Mouse (Mus musculus): ENCODE data around the gene Dhh. TPM values are rescaled to one million over a fixed set of nuclear protein-coding genes. Genes with fewer than 3 reads are reported as not detected.

The Dhh gene
- polyA plus RNA-seq, 1 experiment from 2014 or later = 1.7 TPM

DNA sequence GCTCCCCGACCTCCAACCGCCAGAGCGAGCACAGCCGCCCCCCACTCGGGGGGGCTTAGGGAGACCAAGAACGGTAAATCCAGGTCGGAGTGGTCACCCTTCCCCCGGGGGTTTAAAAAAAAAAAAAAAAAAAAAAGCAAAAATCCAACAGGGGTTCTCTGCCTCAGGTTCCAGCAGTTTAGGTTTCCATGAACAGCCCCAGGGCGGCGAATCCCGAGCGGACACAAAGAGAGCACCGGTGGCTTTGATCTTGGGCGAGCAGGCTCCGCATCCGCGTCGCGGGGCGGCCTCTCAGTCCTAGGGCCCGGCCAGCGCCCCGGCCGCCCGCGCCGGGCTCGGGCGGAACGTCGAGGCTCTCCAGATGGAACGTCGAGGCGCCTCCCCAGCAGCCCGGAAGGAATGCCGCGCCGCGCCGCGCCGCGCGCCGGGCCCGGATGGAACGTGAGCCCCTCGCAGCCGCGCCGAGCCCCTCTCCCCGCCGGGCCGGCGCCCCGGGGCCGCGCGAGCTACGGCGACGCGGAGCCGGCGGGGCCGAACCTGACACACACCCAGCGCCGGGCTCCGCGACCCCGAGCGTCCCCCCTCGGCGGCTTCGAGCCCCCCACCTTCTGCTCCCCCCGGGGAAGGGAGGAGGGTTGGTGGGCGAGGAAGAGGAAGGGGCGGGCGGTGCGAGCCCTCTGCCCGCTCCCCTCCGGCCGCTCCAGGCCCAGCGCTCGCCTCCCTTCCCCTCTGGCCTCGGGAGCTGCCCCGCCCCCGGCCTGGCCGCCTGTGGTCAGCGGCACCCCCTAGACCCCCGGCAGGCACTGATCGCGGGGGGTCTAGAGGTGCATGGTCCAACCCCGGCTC, 27.0 kb downstream of the Dhh start, which contains the start of gene Kmt2d:
Kmt2d (minus strand) TSS at position 135 of the 846 bp plus-strand sequence.
- Histone ChIP-seq H3K9ac (peak within 1 kb of the TSS; percentile 100), H3K27me3 (no peaks in the 10 kb centered on the region), H3K4me2 (replicated peaks) (peak within 1 kb of the TSS; percentile 88), H3K4me3 (replicated peaks) (peak within 1 kb of the TSS; percentile 99), H3K9me3 (replicated peaks) (no peaks in the 10 kb centered on the region), H3K36me3 (peaks cover 7% of the 10 kb centered on the region), H3K4me1 (peaks cover 40% of the 10 kb centered on the region), H3K27ac (replicated peaks) (peak within 1 kb of the TSS; percentile 99)
- peak; percentile 77 for ATAC-seq (ENCODE audit: insufficient number of reproducible peaks, low FRiP score, low TSS enrichment, low read depth)
- WGBS = under 1% methylated on average over 90 of the region's 94 CpGs

DNA sequence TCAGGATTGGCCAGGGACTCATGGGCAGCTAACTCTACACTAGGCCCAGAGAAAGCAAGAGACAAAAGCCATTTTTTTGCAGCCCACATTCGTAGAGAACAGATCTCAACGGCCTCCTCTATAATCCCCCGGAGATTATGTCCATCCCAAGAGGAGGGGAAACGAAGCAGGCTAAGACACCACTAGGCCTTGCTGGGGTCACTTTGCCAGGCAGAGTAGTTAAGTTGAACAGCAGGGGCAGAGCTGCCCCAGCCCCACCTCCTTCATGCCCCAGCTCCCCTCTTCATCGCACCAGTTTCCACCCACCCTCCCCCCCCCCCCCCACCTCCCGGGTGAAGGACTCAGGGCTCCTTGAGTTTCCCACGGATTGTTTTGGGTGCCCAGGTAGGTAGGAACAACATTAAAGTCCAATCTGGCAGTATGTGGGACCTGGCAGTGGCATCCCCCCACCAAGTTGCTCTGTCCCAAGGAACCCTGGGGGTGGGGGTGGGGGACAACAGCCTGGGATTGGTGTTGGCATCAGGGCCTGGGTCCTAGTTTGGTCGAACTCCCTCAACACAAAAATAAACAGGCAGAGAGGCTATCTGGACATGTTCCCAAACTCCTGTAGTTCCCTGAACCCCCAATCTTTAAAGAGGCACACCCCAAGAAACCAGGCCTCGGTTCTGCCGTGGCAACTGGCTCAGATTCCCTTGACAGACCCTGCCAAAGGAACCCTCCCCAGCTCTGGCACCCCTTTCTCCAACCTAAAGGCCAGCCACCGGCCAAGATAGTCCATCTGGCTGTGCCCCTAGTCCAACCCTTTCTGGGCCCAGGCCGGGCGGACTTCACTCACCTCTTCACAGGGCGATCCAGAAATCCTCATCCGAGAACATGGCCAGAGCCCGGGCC, 27.9 kb downstream of the Dhh start:
- Histone ChIP-seq H3K4me1 (peaks cover 40% of the 10 kb centered on the region), H3K27me3 (no peaks in the 10 kb centered on the region), H3K9ac (peak overlapping the region; percentile 100), H3K4me3 (replicated peaks) (peak overlapping the region; percentile 99), H3K27ac (replicated peaks) (peak overlapping the region; percentile 99), H3K9me3 (replicated peaks) (no peaks in the 10 kb centered on the region), H3K36me3 (peaks cover 16% of the 10 kb centered on the region), H3K4me2 (replicated peaks) (peak overlapping the region; percentile 88)
- under 1% methylated on average over 16 of the region's 16 CpGs for WGBS
- ATAC-seq (ENCODE audit: insufficient number of reproducible peaks, low FRiP score, low TSS enrichment, low read depth) = no peak

DNA sequence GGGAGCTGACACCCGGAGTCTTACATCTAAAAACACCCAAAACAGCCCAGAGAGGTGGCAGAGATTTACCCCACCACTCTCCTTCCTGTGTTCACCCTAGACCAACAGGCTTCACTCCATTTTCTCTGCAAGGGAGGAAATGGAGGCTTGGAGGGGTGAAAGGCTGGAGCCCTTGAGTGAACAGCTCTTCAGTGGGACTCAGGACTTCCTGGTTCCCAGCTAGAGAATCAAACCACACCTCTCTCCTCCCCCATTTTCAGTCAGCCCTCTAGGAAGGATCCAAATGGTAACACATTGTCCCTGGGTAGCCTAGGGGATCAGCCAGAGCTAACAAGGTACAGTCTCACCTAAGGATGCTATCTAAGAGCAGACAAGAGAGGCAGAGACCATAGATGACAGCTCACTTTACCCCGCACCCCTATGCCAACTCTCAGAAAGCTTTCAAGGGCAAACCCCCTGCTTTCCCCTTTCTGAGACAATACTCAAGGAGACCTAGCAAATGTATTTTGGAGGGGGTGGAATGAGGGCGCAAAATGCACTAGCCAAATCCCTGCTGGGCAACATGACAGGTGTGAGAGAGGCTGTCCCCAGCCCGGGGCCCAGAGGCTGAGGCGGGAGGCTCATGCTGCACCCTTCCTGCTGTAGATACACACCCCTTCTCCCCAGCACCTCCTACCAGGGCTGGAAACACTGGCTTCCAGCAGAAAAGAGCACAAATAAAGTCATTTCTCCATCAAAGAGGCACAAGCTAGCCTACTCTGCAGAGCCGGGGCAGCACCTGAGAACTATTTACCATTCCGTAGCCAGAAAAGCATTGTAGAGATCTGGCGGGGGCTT, 28.8 kb downstream of the Dhh start:
- Histone ChIP-seq H3K4me1 (peaks cover 40% of the 10 kb centered on the region), H3K27me3 (no peaks in the 10 kb centered on the region), H3K9me3 (replicated peaks) (no peaks in the 10 kb centered on the region), H3K27ac (replicated peaks) (peak overlapping the region; percentile 72), H3K4me2 (replicated peaks) (peak overlapping the region; percentile 88), H3K4me3 (replicated peaks) (peak overlapping the region; percentile 99), H3K9ac (peak overlapping the region; percentile 100), H3K36me3 (peaks cover 25% of the 10 kb centered on the region)
- no peak for ATAC-seq (ENCODE audit: insufficient number of reproducible peaks, low FRiP score, low TSS enrichment, low read depth)
- 9% methylated on average over 8 of the region's 8 CpGs for WGBS

- Histone ChIP-seq H3K4me3 (replicated peaks) (peak overlapping the region; percentile 99), H3K4me1 (peaks cover 40% of the 10 kb centered on the region), H3K27me3 (no peaks in the 10 kb centered on the region), H3K9me3 (replicated peaks) (no peaks in the 10 kb centered on the region), H3K9ac (peak overlapping the region; percentile 100; the same call in 1 of the 2 replicates), H3K27ac (replicated peaks) (peak overlapping the region; percentile 72), H3K4me2 (replicated peaks) (peak overlapping the region; percentile 88), H3K36me3 (peaks cover 35% of the 10 kb centered on the region)
- 29% methylated on average over 11 of the region's 11 CpGs for WGBS
- no peak for ATAC-seq (ENCODE audit: insufficient number of reproducible peaks, low FRiP score, low TSS enrichment, low read depth)
These were observed 29.8 kb downstream of the Dhh start for GRCm38 (mm10) chr15:98868346-98869063.

- H3K36me3 ChIP-seq = peaks cover 47% of the 10 kb centered on the region
- H3K4me2 ChIP-seq (replicated peaks) = peak overlapping the region; percentile 88
- peak overlapping the region; percentile 72; the same call in 1 of the 2 replicates for H3K27ac ChIP-seq (replicated peaks)
- no peaks in the 10 kb centered on the region for H3K9me3 ChIP-seq (replicated peaks)
- ATAC-seq (ENCODE audit: insufficient number of reproducible peaks, low FRiP score, low TSS enrichment, low read depth) = no peak
- 0 out of 2 replicates have a peak overlapping the region, but pooled peaks have one; percentile 3 for H3K9ac ChIP-seq
- peaks cover 33% of the 10 kb centered on the region for H3K4me1 ChIP-seq
- peak overlapping the region; percentile 99 for H3K4me3 ChIP-seq (replicated peaks)
- H3K27me3 ChIP-seq = no peaks in the 10 kb centered on the region
- WGBS = 43% methylated on average over 6 of the region's 6 CpGs
These were observed 31.0 kb downstream of the Dhh start for GRCm38 (mm10) chr15:98867321-98867720.

- Histone ChIP-seq H3K4me2 (replicated peaks) (no peak overlapping the region), H3K4me1 (peaks cover 33% of the 10 kb centered on the region), H3K9ac (no peak overlapping the region), H3K27me3 (no peaks in the 10 kb centered on the region), H3K4me3 (replicated peaks) (no peak overlapping the region), H3K9me3 (replicated peaks) (no peaks in the 10 kb centered on the region), H3K27ac (replicated peaks) (no peak overlapping the region), H3K36me3 (peaks cover 55% of the 10 kb centered on the region)
- 85% methylated on average over 5 of the region's 5 CpGs for WGBS
- no peak for ATAC-seq (ENCODE audit: insufficient number of reproducible peaks, low FRiP score, low TSS enrichment, low read depth)
These were observed 31.8 kb downstream of the Dhh start for GRCm38 (mm10) chr15:98866501-98866900.

DNA sequence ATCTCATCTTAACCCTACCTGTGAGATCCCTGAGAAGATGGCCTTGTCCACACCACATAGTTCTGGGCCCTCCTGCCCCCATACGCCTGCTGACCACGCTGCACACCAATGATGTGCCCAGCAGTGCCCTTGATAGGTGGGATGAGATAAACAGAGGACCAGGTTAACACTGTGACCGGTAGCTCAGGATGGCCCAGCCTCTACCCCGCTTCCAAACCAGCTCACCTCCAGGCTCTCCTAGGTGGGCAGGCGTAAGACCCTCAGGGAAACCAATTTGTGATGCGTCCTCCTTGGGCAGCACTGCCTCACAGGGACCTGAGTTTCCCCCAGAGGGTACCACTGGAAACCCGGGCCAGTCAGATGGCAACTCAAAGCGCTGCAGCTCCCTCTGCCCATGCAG, 32.6 kb downstream of the Dhh start:
- no peak overlapping the region for H3K9ac ChIP-seq
- no peak for ATAC-seq (ENCODE audit: insufficient number of reproducible peaks, low FRiP score, low TSS enrichment, low read depth)
- H3K36me3 ChIP-seq = peaks cover 62% of the 10 kb centered on the region
- no peak overlapping the region for H3K4me3 ChIP-seq (replicated peaks)
- H3K4me1 ChIP-seq = peaks cover 33% of the 10 kb centered on the region
- WGBS = 93% methylated on average over 8 of the region's 8 CpGs
- no peak overlapping the region for H3K27ac ChIP-seq (replicated peaks)
- H3K4me2 ChIP-seq (replicated peaks) = no peak overlapping the region
- no peaks in the 10 kb centered on the region for H3K9me3 ChIP-seq (replicated peaks)
- no peaks in the 10 kb centered on the region for H3K27me3 ChIP-seq

DNA sequence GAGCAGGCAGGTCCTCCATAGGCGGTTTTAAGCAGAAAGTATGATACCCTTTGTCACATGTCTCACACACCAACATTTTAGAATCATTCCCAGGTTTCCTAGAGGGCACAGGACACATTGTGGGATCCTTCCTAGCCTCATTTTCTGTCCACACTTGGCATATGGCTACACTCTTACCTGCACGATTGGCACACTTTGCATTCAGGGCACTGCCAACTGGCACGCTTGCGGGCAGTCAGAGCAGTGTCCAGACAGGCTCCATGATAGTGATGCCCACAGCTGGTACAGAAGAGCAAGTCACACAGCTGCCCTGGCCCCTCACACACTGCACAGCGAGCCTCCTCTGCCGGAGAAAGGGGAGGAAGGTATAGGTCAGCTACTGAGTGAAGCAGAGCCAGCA, 33.4 kb downstream of the Dhh start:
- no peak for ATAC-seq (ENCODE audit: insufficient number of reproducible peaks, low FRiP score, low TSS enrichment, low read depth)
- no peaks in the 10 kb centered on the region for H3K27me3 ChIP-seq
- no peak overlapping the region for H3K9ac ChIP-seq
- no peak overlapping the region for H3K27ac ChIP-seq (replicated peaks)
- 95% methylated on average over 6 of the region's 6 CpGs for WGBS
- peaks cover 32% of the 10 kb centered on the region for H3K4me1 ChIP-seq
- peaks cover 71% of the 10 kb centered on the region for H3K36me3 ChIP-seq
- no peak overlapping the region for H3K4me3 ChIP-seq (replicated peaks)
- no peaks in the 10 kb centered on the region for H3K9me3 ChIP-seq (replicated peaks)
- no peak overlapping the region for H3K4me2 ChIP-seq (replicated peaks)

DNA sequence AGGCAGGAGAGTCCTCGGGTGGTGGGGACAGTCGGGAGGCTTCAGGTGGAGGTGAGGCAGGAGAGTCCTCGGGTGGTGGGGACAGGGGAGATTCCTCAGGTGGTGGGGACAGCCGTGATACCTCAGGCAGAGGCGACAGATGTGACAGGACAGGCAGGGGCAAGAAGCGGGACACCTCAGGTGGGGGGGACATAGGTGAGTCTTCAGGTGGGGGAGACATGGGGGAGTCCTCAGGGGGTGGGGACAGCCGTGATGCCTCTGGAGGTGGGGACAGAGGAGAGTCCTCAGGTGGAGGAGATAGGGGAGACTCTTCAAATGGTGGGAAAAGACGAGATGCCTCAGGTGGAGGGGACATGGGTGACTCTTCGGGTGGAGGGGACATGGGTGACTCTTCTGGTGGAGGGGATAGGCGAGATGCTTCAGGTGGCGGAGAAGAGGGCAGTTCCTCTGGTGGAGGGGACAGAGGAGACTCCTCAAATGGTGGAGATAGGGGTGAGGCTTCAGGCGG, 34.8 kb downstream of the Dhh start:
- no peak overlapping the region for H3K27ac ChIP-seq (replicated peaks)
- H3K4me3 ChIP-seq (replicated peaks) = no peak overlapping the region
- WGBS = 83% methylated on average over 12 of the region's 12 CpGs
- peaks cover 85% of the 10 kb centered on the region for H3K36me3 ChIP-seq
- no peak overlapping the region for H3K9ac ChIP-seq
- H3K27me3 ChIP-seq = no peaks in the 10 kb centered on the region
- no peaks in the 10 kb centered on the region for H3K9me3 ChIP-seq (replicated peaks)
- no peak for ATAC-seq (ENCODE audit: insufficient number of reproducible peaks, low FRiP score, low TSS enrichment, low read depth)
- peaks cover 17% of the 10 kb centered on the region for H3K4me1 ChIP-seq
- H3K4me2 ChIP-seq (replicated peaks) = no peak overlapping the region
